Mouse (Mus musculus) megakaryocyte, embryonic 14.5 days (primary cell): ENCODE data around the gene R3hdm2. TPM values are rescaled to one million over a fixed set of nuclear protein-coding genes. Genes with fewer than 3 reads are reported as not detected.

ENCODE experiments used
- H3K27me3 ChIP-seq: replicated peaks from 2 replicates; pipeline ENCODE3; 2012; ENCODE audit warnings: inconsistent platforms
- H3K36me3 ChIP-seq: replicated peaks from 2 replicates; pipeline ENCODE3; 2012; ENCODE audit warnings: low read length, inconsistent platforms, mixed read lengths
- H3K4me1 ChIP-seq: 2 replicates; pipeline ENCODE4 v1.6.1; 2012; ENCODE audit warnings: inconsistent platforms
- H3K4me3 ChIP-seq: replicated peaks from 2 replicates; pipeline ENCODE3; 2012; ENCODE audit warnings: moderate library complexity, mild to moderate bottlenecking, inconsistent platforms
- H3K9me3 ChIP-seq: 2 replicates; pipeline ENCODE4 v1.6.1; 2012; ENCODE audit warnings: inconsistent platforms
- FLI1 ChIP-seq: IDR thresholded peaks from 2 replicates; pipeline ENCODE4 v1.6.1; 2012; ENCODE audit warnings: low read length, inconsistent platforms, mixed read lengths
- GATA1 ChIP-seq: IDR thresholded peaks from 3 replicates; pipeline ENCODE4 v1.6.1; 2012; ENCODE audit warnings: mixed read lengths, low read length, inconsistent platforms, borderline replicate concordance
- polyA plus RNA-seq: library from polyadenylated mRNA; stranded (reverse); fragments of >175 nt; gene quantifications from 2 replicates; pipeline ENCODE4 v1.2.3, GENCODE M21; 2012; ENCODE audit warnings: low replicate concordance; ENCODE audit not compliant: insufficient read depth

Gene R3hdm2
- polyA plus RNA-seq, 1 experiment = 139 TPM

DNA sequence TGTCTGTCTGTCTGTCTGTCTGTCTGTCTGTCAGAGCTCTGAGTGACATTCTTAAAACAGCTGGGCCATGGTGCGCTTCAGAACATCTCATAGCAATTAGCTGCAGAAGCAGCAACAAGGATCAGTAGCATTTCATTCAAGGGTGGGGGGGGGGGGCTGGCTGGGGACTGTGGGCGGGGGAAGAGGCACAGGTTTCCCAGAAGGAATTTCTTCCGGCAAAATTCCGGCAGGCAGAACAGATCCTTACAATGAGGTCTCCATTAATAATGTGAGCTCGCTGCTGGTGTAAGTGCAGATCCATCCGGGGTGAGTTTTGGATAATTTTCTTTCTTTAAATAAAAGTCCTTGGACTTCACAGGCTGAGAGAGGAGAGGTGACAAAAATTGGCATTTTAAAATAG is 40.0 kb downstream of the R3hdm2 start:
- TF ChIP-seq FLI1 (no peak), GATA1 (no peak)
- no peaks in the 10 kb centered on the region for H3K9me3 ChIP-seq
- no peaks in the 10 kb centered on the region for H3K27me3 ChIP-seq
- H3K4me3 ChIP-seq = no peak overlapping the region
- peaks cover 50% of the 10 kb centered on the region for H3K4me1 ChIP-seq
- H3K36me3 ChIP-seq = peaks cover 16% of the 10 kb centered on the region

DNA sequence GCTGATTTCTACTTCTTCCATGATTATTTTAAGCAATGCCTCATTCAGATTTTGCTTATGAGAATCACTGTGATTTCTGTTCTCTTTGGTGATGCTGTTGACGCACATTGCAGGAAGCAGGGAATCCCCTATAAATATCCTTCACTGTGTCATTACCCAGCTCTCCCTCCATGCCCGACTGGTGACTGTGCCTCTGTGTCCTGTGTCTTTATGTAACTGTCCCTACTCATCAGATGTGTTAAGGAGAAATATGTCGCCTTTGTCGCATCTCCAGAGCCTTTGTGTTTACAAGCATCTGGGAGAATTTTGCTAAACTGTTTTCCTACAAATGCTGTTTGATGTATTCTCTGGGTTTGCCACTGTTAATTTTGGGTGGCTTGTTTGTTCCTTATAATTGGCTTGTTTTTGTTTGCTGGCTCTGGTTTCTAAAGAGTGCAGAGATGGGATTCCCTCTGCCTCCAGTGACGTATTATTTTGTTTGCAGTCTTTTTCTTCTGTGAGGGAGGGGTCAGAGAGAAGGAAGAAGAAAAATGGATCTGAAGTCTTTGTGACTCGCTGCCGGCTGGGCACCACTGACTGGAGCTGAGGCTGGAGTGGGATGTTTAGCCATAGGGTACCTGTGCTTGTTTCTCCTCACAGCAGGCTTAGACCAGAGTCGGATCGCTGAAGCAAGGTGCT is 40.7 kb downstream of the R3hdm2 start:
- Histone ChIP-seq H3K9me3 (no peaks in the 10 kb centered on the region), H3K36me3 (peaks cover 11% of the 10 kb centered on the region), H3K27me3 (no peaks in the 10 kb centered on the region), H3K4me1 (peaks cover 57% of the 10 kb centered on the region), H3K4me3 (no peak overlapping the region)
- no peak for TF ChIP-seq FLI1
- no peak for TF ChIP-seq GATA1

DNA sequence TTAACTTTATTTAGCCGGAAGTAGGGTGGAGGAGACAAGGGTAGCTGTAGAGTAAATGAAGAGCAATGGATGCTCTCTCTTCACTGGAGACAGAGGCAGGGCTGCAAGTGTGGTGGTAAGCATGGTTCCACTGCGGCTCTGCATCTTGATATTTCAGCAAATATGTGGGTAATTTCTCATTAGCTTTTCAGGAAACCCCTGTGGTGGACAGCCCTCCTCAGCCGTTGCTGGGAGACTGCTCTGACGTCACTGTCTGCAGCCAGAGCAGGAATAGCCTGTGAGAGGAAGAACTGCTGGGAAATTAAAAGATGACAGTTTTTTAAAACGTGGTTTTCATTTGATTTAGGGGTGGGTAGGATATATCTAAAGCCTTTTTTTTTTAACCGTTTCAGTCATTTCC is 41.9 kb downstream of the R3hdm2 start:
- no peaks in the 10 kb centered on the region for H3K27me3 ChIP-seq
- H3K36me3 ChIP-seq = peaks cover 13% of the 10 kb centered on the region
- no peak for TF ChIP-seq GATA1
- peak overlapping the region; percentile 84 for H3K4me3 ChIP-seq
- H3K9me3 ChIP-seq = no peaks in the 10 kb centered on the region
- peaks cover 68% of the 10 kb centered on the region for H3K4me1 ChIP-seq

DNA sequence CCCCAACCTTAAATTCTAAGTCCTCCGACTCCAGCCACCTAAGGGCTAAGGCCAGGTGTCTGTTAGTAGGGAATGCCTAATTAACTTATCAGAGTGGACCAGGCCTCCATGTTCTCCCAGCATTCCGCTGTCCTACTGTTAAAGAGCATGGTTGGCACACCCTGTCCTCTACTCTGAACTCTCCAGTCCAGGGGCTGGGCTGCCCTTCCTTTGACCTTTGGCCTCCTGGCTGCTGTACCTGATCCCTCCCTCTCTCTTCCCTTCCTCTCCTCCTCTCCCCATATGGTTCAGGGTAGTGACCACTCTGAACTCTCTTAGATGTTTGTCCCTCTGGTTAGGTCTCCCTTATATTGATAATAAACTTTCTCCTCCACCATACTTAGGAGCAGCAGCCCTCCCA is 45.7 kb downstream of the R3hdm2 start:
- Histone ChIP-seq H3K27me3 (no peaks in the 10 kb centered on the region), H3K9me3 (no peaks in the 10 kb centered on the region), H3K4me1 (peaks cover 76% of the 10 kb centered on the region), H3K4me3 (no peak overlapping the region), H3K36me3 (peaks cover 21% of the 10 kb centered on the region)
- TF ChIP-seq FLI1 = no peak
- TF ChIP-seq GATA1 = no peak

DNA sequence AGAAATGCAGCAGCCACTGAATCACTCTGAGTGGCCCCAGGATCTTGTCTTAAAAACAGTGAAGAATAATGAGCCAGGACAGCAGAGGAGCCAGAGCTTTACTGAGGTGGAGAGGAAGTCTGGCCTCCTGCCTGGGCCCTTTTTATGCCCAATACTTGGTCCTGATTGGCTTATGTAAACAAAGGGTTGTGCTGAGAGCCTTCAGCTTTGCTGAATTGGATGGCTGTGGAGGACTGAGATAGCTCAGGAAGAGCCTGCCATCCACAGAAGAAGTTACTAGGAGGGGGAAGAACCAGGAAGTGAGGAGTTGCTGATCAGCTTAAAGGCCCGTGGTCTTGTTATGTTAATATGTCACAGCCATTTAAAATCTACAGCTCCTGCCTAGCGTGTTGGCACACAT is 46.5 kb downstream of the R3hdm2 start:
- H3K4me3 ChIP-seq = no peak overlapping the region
- no peak for TF ChIP-seq FLI1
- no peak for TF ChIP-seq GATA1
- peaks cover 67% of the 10 kb centered on the region for H3K4me1 ChIP-seq
- H3K27me3 ChIP-seq = no peaks in the 10 kb centered on the region
- H3K9me3 ChIP-seq = no peaks in the 10 kb centered on the region
- H3K36me3 ChIP-seq = peaks cover 29% of the 10 kb centered on the region

DNA sequence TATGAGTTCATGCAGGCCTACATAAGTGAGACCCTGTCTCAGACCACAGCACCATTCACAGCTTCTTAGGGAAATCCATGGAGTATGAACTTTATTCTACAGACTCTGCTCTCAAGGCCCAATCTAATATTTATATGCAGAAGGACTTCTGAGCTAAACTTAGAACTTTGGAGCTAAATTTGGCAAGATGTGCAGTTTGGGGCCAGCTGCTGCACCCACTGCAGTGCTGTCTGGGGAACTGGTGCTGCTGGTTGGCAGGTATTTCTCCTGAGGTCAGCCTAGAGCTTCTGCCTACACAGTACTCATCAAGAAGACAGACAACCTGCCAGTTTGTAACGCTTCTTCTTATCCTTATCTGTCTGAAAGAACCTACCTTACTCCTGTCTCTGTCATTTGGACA is 47.0 kb downstream of the R3hdm2 start:
- H3K27me3 ChIP-seq = no peaks in the 10 kb centered on the region
- peaks cover 63% of the 10 kb centered on the region for H3K4me1 ChIP-seq
- TF ChIP-seq FLI1 = no peak
- no peak for TF ChIP-seq GATA1
- H3K36me3 ChIP-seq = peaks cover 33% of the 10 kb centered on the region
- no peaks in the 10 kb centered on the region for H3K9me3 ChIP-seq
- H3K4me3 ChIP-seq = no peak overlapping the region

DNA sequence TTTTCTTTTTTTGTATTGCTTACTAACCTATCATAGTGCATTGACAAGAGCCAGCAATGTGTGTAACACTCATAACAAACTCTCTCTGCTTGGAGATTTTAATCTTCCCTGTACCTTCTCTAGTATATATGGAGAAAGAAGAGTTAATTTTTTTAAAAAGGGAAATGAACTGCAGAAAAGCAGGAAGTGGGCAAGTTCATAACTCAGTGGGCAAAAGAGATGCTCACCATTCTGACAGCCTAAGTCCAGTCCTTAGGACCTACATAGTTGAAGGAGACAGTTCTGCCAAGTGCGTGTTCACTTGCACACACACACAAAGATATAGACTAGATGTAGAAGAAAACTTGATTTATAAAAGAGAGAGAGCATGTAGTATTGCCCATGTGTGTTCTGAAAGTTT is 47.9 kb downstream of the R3hdm2 start:
- no peaks in the 10 kb centered on the region for H3K27me3 ChIP-seq
- H3K9me3 ChIP-seq = no peaks in the 10 kb centered on the region
- H3K36me3 ChIP-seq = peaks cover 33% of the 10 kb centered on the region
- H3K4me1 ChIP-seq = peaks cover 58% of the 10 kb centered on the region
- TF ChIP-seq GATA1 = no peak
- no peak for TF ChIP-seq FLI1
- H3K4me3 ChIP-seq = no peak overlapping the region

DNA sequence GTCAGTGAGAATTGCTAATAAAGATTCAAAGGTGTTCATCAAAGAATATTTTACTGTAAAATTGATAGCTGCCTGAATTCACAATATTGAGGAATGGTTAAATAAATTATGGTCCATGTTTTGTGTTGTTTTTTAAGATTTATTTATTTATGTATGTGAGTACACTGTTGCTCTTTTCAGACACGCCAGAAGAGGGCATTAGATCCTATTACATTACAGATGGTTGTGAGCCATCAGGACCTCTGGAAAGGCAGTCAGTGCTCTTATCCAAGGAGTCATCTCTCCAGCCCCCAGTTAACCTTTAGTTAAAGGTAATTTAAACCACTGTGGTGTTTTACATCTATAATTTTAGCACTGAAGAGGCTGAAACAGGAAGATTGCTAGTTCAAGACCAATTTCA is 49.4 kb downstream of the R3hdm2 start:
- TF ChIP-seq FLI1 = no peak
- no peak for TF ChIP-seq GATA1
- no peak overlapping the region for H3K4me3 ChIP-seq

DNA sequence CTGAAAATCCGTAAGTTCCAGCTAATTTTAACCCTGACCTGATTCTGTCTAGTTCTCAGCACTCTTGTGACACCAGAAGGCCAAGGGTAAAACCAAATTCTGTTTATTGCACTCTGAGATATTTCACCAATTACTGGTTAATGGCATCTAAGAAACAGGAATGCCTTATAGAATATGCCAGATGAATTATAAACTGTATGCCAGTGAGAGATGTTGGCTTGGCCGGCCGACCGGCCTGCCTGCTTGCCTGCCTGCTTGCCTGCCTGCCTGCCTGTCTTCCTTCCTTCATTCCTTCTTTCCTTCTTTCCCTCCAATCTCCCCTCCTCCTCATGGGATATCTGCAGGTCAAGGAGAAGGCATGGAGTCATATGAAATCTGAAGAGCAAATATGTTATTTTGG is 52.3 kb downstream of the R3hdm2 start:
- no peak for TF ChIP-seq FLI1
- no peak for TF ChIP-seq GATA1
- Histone ChIP-seq H3K27me3 (no peaks in the 10 kb centered on the region), H3K4me1 (peaks cover 30% of the 10 kb centered on the region), H3K36me3 (peaks cover 41% of the 10 kb centered on the region), H3K4me3 (no peak overlapping the region), H3K9me3 (no peaks in the 10 kb centered on the region)

More for the DNA sequence above, 49.4 kb downstream of the R3hdm2 start:
- Histone ChIP-seq H3K9me3 (no peaks in the 10 kb centered on the region), H3K36me3 (peaks cover 35% of the 10 kb centered on the region), H3K4me1 (peaks cover 47% of the 10 kb centered on the region), H3K27me3 (no peaks in the 10 kb centered on the region)

DNA sequence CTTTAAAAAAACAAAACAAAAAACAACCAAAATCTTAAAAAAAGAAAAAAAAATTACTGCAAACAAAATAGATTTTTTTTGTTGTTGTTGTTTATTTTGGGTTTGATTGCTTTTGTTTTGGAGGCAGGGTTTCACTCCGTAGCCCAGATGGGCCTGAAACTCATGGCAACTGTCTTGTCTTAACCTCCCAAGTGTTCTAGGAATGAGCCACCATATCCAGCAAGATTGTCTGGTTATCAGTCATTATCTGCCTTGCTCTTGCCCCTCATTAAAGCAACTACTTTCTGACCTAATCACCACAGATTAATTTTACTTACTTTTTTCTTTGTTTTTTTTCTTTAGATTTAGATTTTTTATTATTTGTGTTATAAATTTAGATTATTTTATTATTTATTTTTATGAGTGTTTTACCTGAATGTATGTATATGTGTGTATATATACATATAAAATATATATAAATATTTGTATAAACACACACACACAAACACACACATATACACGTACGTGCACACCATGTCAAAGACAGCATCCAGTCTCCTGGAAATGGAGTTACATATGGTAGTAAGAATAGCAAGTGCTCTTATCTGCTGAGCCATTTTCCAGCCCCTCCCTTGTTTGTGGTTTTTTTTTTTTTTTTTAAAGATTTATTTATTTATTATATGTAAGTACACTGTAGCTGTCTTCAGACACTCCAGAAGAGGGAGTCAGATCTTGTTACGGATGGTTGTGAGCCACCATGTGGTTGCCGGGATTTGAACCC is 57.4 kb downstream of the R3hdm2 start:
- TF ChIP-seq FLI1 (no peak), GATA1 (no peak)
- no peaks in the 10 kb centered on the region for H3K27me3 ChIP-seq
- peaks cover 31% of the 10 kb centered on the region for H3K4me1 ChIP-seq
- no peaks in the 10 kb centered on the region for H3K9me3 ChIP-seq
- no peak overlapping the region for H3K4me3 ChIP-seq
- peaks cover 27% of the 10 kb centered on the region for H3K36me3 ChIP-seq
